Mouse (Mus musculus) left cerebral cortex, postnatal 10 days (tissue): ENCODE results near the gene Dmrtc2. TPM values are rescaled to one million over a fixed set of nuclear protein-coding genes. Genes with fewer than 3 reads are reported as not detected.
"Not testable (repeated sequence)": the region's sequence is repeated elsewhere in the genome, so short reads cannot be mapped to it uniquely, and the experiment has no call there.

Source experiments
- DNase-seq, 2 experiments: peaks; one replicate each; pipeline ENCODE4 v3.0.0; 2021 to 2022; ENCODE audit warnings: low spot score in 2 of 2, mixed read lengths in 1 of 2; ENCODE audit errors: extremely low spot score in 1 of 2
- intact Hi-C: fragments of 180-260 bp; cut with DNase I; formaldehyde crosslinking; loops from one replicate; pipeline ENCODE4 v1.15.1; 2025
- total RNA-seq, 2 experiments: library from RNA; stranded (reverse); gene quantifications; 2 replicates each; pipeline ENCODE4 v1.2.3; 2021

Gene Dmrtc2
- total RNA-seq, 2 experiments from 2014 or later, result not detected

DNA sequence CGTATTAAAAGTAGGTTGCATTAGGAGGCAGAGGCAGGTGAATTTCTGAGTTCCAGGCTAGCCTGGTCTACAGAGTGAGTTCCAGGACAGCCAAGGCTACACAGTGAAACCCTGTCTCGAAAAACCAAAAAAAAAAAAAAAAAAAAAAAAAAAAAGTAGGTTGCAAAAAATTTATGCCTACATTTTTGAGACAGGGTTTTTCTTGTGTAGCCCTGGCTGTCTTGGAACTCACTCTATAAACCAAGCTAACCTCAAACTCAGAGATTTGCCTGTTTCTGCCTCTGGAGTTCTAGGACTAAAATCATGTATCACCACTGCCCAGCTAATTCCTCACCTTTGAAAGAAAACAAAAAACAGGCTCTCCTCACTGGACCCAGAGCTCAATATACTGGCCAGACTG lies 25.9 kb downstream of the Dmrtc2 start:
- intact Hi-C loops, DNase-seq: not testable (repeated sequence)

DNA sequence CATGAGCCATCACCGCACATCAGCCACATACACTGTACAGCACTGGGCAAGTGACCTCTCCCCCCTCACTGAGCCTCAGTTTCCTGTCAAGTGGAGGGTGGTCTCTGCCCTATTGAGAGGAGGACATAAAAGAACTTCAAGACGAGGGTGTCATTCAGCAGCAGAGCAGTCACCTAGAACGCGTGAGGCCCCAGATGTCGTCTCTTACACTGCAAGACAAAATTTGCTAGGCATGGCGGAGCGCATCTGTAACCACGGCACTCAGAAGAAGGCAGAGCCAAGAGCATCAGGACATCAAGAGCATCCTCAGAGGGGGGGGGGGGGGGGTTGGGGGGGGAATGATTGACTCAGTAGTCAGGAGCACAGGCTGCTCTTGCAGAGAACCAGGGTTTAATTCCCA lies 26.4 kb downstream of the Dmrtc2 start:
- intact Hi-C loops, result no loop called here
- no peak for DNase-seq

DNA sequence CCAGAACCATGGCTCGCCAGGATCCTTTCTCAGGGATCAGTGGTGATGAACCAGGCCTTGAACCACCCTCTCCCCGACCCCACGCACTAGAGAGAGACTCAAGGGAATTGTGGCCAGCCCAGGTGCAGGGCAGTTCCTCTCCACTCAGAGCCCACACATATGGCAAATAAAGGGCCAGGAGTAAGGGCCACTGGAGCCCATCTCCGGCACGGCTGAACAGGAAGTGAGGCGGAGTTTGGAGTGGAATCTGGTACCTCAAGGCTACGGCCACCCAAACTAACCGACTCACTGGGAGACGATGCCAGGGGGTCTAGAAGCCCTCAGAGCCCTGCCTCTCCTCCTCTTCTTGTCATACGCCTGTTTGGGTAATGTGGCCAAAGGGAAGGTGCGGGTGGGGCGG lies 27.4 kb downstream of the Dmrtc2 start, which contains the start of gene Cd79a:
Gene Cd79a, plus strand, starts transcription at position 158 of the 400 bp plus-strand sequence.
- no peak for DNase-seq

DNA sequence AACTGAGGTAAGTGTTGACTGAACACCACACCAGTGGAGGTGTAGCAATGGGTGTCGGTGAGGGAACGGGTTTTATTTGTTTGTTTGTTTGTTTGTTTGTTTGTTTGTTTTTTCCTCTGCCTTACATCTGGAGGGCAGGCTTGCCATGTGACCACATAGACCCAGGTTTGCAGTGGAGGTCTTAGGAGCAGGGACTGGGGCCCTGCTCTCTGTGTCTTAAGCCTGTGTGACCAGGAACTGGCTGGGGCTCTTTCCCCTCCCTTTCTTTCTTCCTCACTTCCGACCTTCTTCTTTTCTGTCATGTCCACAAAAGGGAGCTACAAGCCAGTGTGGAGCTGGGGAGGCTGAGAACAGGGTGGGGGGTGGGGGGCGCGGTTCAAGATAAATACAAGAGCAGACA lies 28.1 kb downstream of the Dmrtc2 start:
- DNase-seq, result no peak
- intact Hi-C loops, result no loop called here

More for the DNA sequence above, 27.4 kb downstream of the Dmrtc2 start, which contains the start of gene Cd79a:
- intact Hi-C loops, result no loop called here

DNA sequence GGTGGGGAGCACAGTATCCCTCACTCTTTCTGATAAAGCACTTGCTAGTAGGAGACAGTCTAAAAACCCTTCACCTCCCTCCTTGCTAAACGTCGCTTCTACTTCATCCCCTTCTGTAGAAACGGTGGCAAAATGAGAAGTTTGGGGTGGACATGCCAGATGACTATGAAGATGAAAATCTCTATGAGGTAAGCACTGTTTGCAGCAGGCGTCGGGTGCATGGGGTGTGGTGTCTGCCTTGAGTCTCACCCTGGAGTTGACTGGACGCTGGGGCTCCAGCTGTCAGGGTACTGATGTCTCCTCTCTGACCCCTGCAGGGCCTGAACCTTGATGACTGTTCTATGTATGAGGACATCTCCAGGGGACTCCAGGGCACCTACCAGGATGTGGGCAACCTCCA lies 31.3 kb downstream of the Dmrtc2 start:
- DNase-seq, result no peak
- intact Hi-C loops, result loop anchor here (5.0 kb wide), 1 partner anchor 66 kb away; no protein-coding TSS in a partner anchor

DNA sequence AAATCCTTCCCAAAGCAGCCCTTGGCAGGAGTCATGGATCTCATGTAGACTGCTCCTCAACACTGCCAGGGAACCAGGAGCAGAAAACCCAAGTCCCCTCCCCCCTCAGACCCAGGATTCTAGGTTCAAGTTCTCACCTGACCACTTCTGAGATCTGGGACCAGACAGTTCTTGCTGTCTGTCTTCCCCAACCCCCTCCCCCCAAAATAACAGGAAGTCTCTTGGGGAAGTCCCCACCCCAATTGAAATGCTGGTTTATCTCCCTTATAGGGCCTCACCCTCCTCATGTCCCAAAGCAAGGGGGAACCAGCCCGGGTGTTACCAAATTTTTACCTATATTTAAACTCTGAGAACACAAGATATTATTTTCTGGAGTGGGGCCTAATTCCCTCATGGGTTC lies 32.0 kb downstream of the Dmrtc2 start:
- no peak for DNase-seq
- intact Hi-C loops, result loop anchor here (5.0 kb wide), 1 partner anchor 65 kb away; no protein-coding TSS in a partner anchor

DNA sequence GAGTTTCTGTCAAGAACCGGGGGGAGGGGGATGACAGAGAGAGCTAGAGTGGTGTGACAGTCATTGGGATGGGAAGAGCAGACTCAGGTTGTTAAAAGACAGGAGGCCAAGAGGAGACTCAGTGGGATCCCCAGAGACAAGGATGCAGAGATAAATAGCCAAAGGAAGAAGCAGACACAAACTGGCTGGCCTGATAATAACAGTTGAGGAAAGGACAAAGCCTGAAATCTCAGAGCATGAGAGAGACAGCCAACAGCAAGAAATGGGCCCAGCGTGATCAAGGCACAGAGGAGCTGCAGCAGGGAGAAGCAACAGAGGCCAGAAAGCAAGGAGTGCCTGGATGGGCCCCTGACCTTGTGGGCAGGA lies 32.4 kb downstream of the Dmrtc2 start:
- DNase-seq, result no peak
- intact Hi-C loops, result loop anchor here (5.0 kb wide), 1 partner anchor 65 kb away; no protein-coding TSS in a partner anchor

DNA sequence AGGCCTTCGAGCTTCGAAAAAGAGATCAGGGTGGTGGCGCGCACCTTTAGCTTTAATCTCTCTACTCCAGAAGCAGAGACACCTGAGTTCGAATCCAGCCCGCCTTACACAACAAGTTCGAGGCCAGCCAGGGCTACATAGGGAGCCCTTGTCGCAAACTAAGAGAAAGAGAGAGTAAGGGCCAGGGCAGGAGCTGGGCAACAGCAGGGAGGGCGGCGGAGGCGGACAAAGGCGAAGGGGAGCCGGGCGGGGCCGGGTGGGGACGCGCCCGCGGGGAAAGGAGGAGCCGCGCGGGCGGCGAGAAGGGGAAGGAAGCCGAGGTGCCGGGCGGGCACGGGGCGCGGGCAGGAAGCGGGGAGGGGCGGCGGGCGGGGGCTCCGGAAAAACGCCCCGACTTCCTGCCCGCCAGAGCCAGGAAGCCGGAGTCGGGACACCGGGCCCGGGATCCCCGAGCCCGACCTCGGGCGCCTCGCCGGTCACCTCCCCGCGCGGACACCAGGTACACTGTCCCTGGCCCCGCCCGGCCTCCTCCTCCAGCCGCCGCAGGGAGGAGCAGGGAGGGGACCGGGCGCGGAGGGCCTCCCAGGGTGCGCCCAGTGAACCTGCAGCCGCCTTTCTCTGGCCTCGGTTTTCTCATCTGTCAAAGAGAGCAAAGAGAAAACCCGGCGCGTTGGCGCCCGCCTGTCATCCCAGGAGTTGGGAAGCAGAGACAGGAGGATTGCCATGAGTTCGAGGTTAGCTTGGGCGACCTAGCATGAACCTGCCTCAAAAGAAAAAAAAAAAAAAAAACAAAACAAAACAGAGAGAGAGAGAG lies 33.0 kb downstream of the Dmrtc2 start, which contains the start of gene Arhgef1:
Gene Arhgef1, plus strand, starts transcription at position 283 of the 814 bp plus-strand sequence.
- intact Hi-C loops, result loop anchor here (5.0 kb wide), 1 partner anchor 64 kb away; no protein-coding TSS in a partner anchor

DNA sequence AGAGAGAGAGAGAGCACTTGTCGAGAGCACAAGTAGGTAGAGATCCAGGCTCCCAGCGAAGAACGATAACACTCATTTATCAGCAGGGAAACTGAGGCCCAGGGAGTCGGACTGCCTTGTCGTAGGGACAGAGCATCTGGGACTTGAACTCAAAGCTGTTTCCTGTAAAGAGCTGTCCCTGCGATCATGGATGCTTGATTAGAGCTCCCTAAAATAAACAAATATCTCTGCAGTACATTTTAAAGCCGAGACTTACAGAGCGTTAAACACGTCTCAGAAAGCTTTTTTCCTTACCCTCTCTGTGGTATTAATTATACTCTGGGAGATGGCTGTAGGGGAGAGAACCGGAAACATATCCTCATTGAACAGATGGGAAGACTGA lies 33.6 kb downstream of the Dmrtc2 start:
- intact Hi-C loops, result loop anchor here (5.0 kb wide), 1 partner anchor 64 kb away; no protein-coding TSS in a partner anchor
- no peak for DNase-seq

More for the DNA sequence above, 33.0 kb downstream of the Dmrtc2 start, which contains the start of gene Arhgef1:
- DNase-seq, result peak in 1 of 2 experiments; percentile 85

DNA sequence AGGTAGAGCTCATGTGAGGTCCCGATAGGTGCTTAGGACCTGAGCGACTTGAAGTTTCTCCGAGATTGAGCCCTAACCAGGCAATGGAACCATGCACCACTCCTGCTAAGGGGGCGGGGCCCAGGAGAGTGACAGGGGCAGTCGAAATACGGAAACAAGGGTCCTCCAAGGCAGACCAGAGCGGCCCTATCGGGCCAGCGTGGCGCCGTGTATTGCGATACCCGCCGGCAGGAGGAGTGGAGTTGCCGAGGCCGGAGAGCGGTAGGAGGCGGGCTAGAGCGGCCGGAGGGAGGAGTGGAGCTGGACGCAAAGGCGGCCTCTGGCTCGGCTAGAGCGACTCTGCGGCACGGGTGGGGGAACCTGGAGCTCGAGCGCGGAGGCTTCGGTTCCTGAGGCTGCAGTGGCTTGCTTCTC lies 34.2 kb downstream of the Dmrtc2 start:
- intact Hi-C loops, result loop anchor here (5.0 kb wide), 1 partner anchor 63 kb away; no protein-coding TSS in a partner anchor
- DNase-seq, result peak; percentile 95 to 98

DNA sequence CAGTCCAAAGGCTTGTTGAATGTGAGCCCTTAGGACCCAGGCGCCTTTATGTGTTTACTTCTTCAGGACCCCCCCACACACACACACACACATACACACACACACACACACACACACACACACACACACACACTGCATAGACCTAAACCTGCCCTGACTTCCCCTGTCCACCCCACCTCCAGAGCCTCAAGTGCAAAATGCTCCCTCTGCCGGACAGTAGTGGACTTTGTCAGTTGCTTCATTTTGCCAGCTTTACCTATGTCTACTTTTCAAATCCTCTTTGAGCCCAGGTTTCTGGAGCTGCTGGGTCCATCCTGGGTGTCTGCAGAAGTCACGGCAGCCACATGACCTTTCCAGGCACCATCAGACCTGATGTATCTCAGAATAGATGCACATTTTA lies 35.1 kb downstream of the Dmrtc2 start:
- DNase-seq, result peak in 1 of 2 experiments; percentile 65
- intact Hi-C loops, result loop anchor here (5.0 kb wide), 1 partner anchor 62 kb away; no protein-coding TSS in a partner anchor

DNA sequence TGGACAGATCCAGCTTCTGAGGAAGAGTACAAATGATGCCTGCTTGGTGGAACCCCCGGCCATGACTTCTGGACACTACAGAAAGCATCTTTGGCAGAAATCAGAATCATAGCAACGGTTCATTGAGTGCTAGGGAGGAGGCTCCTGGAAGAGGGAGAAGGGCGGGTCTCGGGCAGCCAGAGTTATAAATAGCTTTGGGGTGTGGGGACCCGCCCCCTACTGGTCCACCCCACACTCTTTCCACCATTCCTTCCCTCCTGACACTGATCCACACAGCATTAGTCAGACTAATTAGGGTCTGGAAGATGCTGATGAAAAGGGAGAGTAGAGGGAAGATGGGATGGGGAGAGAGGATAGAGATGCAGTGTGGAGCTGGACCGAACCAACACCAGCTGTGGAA lies 36.7 kb downstream of the Dmrtc2 start:
- DNase-seq, result no peak
- intact Hi-C loops, result no loop called here

DNA sequence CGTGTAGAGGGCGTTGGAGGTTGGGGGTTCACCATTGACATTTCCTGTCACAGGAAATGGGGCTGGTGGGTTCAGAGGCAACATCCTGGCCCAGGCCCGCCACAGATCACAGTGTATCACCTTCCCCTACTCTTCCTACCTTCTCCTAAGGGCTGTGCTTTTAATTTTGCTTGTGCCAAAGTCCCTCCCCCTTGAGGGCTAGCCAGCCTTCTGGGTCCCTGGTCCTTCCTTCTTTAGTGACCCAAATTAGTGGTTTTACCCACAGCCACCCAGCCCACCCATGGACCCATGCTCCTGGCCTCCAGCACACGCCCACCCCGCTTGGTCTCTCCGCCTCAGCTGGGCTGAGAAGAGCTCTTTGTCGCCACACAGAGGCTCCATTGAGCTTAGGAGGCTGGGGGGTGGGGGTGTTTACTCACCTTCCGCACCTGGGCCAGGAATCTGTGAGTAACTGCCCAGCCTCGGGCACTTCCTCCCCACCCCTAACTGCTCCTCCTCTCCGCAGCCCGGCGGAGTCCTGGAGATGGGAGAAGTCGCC lies 37.4 kb downstream of the Dmrtc2 start:
- intact Hi-C loops, result no loop called here
- DNase-seq, result peak in 1 of 2 experiments; percentile 43

DNA sequence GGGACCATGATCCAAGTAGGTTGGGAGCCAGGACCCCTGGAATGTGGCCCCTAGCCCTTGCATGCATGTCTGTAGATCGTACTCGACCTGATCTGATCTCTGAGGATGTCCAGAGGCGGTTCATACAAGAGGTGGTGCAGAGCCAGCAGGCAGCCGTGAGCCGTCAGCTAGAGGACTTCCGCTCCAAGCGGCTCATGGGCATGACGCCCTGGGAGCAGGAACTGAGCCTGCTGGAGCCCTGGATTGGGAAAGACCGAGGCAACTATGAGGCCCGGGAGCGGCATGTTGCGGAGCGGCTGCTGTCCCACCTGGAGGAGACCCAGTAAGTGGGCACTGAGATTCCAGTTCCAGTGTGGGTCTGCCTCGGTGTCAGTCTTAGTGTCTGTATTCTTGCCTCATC lies 42.6 kb downstream of the Dmrtc2 start:
- DNase-seq, result no peak
- intact Hi-C loops, result no loop called here

DNA sequence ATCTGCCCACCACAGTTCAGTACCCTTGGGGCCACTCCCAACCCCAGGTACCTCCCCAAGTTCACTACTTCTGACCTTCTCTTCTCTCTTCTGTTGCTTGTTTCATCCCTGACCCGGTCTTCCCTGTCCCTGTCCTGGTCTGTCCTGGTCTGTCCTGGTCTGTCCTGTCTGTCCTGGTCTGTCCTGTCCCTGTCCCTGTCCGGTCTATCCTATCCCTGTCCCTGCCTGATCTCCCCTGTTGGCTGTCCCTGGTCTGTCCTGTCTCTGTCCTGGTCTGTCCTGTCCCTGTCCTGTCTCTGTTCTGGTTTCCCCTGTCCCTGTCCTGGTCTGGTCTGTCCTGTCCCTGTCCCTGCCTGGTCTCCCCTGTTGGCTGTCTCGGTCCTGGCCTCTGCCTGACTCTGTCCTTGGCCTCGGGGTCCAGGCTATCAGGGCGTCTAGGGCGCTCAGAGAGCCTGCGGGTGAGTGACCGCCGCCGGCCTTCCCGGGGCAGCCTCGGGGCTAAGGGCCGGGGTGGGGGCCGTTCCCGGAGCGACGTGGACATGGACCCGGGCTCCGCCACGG lies 49.0 kb downstream of the Dmrtc2 start:
- DNase-seq, result peak in 1 of 2 experiments; percentile 45
- intact Hi-C loops, result no loop called here

DNA sequence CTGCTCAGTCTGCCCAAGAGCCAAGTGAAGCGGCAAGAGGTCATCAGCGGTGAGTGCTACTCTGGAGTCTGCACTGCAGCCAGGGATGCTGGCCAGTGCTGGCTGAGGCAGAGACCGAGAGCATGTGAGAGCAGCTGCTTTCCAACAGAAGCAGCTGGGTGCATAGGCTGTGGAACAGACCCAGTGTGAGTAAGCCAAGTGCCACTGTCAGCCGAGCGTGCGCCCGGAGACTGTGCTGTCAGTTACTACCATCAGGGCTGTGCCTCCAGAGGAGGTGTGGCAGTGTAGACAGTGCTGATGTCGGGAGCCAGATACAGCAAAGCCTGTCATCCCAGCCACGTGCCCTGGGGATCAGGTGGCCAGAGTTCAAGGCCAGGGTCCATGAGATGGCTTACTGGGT lies 49.9 kb downstream of the Dmrtc2 start:
- intact Hi-C loops, result no loop called here
- DNase-seq, result peak in 1 of 2 experiments; percentile 26
